Mouse (Mus musculus): Measurements from ENCODE around the gene Qpctl. TPM values are rescaled to one million over a fixed set of nuclear protein-coding genes. Genes with fewer than 3 reads are reported as not detected.

Qpctl gene
- total RNA-seq, 2 experiments from 2014 or later = 4.0 to 4.2 TPM

DNA sequence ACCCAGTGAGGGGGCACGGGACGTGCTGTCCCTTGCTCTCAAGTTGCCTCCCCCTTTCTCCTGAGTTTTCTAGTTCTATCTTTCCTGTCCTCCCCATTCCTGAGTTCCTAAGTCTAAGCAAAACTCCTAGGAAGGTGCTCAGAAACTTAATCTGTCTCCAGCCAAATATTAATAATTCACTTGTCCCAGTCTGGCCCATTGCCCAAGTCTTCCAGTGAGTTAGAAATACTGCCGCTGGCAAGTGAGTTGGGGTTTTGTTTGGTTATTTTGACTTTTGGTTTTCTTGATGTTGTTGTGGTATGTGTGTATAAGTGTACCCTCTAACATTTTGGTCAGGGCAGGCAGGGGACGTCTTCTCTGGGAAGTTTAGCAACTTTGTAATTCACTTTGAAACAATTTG, 27.4 kb downstream of the Qpctl start:
- DNase-seq = no peak

DNA sequence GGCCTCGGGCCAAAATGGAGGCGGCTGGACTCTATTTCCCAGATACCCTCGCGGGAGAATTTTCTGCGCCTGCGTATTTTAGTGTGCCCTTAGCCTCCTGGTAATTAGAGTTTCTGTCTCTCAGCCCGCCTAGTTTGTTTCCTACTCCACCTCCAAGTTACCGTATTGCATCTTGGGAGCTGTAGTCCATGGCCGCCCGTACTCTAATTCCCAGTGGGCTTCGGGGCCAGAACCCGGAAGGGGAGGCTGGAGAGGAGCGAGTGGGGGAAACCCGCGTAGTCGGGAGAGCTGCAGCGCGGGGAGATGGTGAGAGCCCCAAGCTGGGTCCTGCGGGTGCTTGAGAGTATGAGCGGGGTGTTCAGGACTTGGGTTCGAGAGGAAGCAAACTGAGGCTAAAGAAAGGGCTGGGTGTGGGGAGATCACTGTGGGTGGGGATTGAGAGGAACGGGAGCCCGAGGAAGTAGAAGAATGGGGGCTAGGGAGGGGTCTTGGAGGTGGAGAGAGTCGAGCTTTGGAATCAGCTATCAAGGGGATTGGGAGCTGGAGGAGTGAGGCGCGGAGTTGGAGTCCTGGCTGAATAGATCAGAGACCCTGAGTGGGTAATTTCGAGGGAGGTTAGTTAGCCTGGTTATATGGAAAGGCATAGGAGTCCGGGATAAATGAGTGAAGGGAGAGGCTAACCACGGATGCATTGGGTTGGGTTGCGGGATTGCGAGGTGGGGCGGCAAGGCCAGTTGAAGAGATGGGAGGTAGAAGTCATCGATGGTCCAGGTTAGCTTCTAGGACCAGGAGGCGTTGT, 29.3 kb downstream of the Qpctl start, which contains the start of gene Fbxo46:
Gene Fbxo46 (plus strand): TSS at position 229 of the 799 bp plus-strand sequence.
- peak; percentile 96 to 98 for DNase-seq

DNA sequence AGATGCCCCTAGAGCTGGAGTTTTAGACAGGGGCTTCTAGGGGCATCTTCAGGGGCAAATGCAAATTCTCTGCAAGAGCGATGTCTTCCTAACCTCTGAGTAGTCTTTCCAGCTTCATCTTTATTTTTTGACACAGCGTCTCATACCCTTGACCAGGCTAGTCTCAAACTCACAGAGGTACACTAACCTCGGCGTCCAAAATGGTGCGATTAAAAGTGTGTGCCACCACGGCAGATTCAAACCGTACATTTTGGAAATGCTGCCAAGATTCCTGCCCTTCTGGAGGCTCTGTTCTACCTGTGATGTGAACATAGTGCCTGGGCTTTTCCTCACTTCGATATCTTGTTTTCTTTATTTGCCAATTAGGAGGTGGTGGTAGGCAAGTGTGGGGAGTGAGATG, 30.0 kb downstream of the Qpctl start:
- no peak for DNase-seq

DNA sequence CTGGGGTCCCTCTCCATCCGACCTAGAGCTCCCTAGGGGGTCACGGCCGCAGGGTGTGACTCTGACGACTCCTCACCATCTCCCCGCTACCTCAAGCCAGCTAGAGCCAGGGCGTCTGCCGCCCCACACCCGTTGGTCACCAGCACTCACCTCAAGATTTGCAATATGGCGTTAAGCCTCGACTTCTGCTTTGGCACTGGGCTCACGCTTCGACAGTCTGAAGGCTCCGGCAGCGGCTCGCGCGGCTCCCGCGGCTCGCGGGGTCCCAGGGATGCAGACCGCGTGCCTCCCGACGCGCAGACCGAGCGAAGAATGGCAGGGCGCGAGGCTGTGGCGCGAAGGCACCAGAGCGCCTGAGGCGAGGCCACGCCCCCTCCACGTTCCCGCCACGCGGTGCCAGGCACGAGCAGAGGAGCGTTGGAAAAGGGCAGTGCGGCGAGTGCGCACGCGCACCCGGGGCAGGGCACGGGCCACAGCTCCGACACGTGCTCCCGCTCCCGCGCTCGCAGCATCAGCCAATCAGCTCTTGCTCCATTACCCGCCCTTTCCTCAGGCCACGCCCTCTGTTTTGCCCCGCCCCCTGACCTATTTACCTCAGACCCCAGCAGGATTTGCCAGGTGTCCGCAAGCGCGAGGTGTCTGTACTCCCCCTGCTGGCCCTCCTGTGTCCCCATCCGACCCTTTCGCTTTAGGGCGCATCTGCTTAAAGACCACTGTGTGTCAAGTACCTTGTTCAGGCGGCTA, 30.9 kb downstream of the Qpctl start, which contains the start of gene Gm4969:
Gene Gm4969 (minus strand): TSS at position 341 of the 744 bp plus-strand sequence.
- DNase-seq = peak; percentile 36 to 38

DNA sequence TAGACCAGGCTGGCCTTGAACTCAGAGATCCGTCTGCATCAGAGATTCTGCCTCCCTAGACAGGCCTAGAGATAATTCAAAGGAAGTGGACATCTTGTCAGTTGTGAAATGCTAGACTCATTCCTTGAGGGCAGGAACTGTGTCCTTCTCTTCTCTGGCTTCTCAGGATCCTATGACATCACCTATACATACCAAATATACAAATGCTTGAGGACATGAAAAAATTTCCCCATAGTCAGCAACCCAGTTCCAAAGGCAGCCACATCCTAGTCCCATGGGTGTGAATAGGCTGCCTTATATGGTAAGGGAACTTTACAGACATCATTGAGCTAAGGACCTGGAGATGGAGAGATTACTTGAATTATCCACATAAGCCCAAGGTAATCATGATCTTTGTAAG, 39.5 kb downstream of the Qpctl start:
- no peak for DNase-seq

DNA sequence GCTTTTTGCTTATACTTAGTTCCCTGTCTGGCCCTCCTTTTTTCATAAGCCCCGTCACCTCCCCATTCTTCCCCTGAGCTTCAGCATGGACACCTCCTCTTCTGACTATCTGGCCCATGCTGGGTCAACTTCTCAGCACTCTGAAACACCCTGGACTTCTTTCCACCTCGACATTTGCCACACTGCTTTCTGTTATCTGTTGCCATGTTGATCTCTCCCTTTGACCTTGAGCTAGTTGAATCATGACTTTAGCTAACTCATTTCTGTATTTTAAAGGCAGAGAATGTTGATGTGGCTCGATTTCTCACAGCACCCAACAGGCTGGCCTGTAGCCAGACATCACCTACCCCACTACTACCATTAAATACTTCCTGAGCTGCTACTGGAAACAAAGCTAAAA, 41.7 kb downstream of the Qpctl start:
- no peak for DNase-seq

DNA sequence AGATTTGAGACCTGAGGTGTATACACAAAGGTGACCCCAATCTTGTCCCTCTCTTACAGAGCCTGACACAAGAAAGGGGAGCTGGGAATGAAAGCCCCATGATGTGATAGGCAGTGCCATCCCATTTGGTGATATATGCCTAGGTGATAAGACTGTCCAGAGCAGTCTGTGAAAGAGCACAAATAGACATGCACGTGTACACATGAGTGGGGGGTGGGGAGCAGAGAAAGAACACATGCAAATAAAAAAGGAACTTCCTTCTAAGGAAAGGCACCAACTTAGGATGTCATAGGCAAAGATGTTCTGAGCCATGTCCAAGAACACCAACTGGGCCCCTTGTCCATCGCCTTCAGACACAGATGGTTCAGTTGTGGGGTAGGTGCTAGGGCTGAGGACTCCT, 44.6 kb downstream of the Qpctl start:
- no peak for DNase-seq

DNA sequence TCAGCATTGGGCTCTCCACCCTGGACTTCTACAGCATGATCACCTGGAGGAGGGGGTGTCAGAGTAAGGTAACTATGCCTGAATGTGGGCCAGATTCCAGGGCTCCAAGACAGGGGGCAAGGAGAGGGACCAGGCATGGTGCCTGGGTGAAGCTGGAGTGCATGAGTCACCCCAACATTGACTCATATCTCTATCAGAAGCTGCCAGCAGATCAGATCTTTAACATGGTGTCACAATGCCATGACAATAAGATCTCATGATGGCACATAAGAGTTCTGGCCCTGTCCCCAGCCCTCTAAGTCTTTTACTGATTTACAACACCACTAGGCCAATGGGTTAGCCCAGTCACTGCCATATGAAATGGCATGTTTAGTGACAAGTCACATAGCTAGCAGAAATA, 45.4 kb downstream of the Qpctl start:
- no peak for DNase-seq

DNA sequence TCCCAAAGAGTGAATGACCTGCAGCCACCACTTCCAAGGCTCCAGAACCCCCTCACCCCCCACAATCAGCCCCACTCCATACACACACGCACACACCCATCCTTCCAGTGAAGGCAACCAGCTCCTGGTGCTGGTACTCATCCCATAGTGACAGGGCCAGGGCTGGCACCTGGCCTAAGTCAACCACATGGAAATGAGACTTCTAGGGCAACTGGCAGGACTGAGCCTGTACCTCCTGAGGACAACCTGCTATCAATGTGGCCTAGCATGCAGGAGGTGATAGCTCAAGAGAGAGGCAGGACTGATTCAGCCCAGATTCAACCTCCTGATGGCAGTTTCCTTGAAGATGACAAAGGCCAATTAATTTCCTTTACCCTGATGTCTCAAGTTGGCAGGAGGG, 48.8 kb downstream of the Qpctl start:
- DNase-seq = no peak

DNA sequence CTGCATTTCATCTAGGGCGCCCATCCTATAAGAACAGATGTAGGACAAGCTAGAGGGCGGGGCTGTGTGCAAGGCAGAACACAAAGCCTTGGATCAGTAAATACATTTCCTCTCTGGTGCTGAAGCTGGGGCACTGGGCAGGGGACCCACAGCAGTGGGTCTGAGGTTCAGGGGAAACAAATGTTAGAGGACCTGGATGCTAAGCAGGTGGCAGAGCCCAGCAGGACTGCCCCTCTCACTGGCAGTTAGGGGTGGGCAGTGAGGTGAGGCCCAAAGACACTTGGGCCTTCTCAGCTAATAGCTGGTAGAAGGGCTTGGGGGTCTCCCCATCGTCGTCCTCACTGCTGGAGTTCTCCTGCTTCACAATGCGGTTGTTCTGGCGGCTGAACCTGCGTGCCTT, 50.3 kb downstream of the Qpctl start:
- DNase-seq = no peak

DNA sequence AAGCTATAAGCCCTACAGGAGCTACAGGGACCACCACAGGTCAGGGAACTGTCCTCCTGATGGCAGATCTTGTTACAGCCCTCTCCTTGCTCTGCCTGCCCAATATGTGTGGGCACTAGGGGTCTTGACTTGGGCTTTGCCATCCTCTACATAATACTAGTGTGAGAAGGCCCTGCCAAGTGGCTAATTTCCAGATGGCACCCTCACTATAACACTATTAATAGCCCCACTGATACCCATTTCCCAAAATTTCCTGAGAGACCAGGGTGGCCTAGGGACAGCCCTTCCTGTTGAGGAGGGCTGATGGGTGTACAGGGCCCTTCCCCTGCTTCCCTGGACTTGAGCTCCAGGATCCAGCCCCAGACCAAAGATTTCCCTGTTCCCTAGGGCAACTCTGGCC, 51.2 kb downstream of the Qpctl start:
- peak; percentile 66 to 70 for DNase-seq

DNA sequence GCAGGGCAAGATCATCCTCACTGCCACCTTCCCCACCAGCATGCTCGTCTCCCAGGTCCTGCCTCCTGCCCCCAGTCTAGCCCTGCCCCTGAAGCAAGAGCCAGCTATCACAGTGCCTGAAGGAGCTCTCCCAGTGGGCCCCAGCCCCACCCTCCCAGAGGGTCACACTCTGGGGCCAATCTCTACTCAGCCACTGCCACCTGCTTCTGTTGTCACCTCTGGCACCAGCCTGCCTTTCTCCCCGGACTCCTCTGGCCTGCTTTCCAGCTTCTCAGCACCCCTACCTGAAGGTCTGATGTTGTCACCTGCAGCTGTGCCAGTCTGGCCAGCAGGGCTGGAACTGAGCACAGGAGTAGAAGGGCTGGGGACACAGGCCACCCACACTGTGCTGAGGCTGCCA, 51.9 kb downstream of the Qpctl start:
- peak in 1 of 2 experiments; percentile 21 for DNase-seq

DNA sequence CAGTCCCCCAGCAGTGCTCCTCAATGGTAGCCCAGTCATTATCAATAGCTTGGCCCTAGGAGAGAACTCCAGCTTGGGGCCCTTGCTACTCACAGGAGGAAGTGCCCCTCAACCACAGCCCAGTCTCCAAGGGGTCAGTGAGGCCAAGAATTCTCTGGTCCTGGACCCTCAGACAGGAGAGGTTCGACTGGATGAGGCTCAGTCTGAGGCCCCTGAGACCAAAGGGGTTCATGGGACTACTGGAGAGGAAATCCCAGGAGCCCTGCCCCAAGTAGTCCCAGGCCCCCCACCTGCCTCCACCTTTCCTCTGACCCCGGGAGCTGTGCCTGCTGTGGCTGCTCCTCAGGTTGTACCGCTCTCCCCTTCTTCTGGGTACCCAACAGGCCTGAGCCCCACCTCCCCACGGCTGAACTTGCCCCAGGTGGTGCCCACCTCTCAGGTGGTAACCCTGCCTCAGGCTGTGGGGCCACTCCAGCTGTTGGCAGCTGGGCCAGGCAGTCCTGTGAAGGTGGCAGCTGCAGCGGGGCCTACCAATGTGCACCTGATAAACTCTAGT, 52.6 kb downstream of the Qpctl start:
- DNase-seq = no peak

DNA sequence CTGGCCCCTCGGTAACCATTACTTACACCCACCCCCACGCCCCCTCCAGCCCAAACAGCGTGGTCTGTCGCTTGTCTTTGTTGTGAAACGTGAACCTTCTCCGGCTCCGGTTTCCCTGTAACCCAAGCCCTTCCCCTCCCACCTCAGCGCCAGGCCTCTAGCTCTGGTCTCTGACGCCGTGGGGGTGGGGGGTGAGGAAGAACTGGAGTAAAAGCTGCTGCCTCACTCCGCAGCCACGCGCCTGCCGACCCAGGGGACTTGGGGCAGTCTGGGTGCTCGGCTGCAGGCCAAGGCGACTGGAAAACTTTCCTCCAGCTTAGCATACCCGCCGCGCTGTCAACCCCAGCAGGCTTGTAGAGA, 53.4 kb downstream of the Qpctl start:
- peak; percentile 70 to 75 for DNase-seq

DNA sequence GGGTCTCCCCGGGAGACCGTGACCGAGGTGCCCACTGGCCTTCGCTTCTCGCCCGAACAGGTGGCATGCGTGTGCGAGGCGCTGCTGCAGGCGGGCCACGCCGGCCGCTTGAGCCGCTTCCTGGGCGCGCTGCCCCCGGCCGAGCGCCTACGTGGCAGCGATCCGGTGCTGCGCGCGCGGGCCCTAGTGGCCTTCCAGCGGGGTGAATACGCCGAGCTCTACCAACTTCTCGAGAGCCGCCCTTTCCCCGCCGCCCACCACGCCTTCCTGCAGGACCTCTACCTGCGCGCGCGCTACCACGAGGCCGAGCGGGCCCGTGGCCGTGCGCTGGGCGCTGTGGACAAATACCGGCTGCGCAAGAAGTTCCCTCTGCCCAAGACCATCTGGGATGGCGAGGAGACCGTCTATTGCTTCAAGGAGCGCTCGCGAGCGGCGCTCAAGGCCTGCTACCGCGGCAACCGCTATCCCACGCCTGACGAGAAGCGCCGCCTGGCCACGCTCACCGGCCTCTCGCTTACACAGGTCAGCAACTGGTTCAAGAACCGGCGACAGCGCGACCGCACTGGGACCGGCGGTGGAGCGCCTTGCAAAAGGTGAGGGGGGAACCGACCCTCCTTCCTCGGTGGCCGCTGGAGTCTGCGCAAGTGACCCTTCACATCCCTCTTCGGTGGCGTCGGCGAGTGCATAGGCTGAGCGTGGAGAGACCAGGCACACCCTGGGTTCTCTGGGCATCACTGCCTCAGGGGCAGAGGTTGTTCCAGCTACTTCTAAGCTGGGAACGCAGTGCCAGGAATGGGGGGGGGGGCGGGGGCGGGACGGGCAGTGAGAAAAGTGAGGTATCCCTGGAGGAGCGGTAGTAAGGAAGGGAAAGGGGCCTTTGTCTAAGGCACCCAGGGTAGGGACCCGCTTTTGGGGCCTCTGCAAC, 54.0 kb downstream of the Qpctl start:
- DNase-seq = peak; percentile 59 to 65

DNA sequence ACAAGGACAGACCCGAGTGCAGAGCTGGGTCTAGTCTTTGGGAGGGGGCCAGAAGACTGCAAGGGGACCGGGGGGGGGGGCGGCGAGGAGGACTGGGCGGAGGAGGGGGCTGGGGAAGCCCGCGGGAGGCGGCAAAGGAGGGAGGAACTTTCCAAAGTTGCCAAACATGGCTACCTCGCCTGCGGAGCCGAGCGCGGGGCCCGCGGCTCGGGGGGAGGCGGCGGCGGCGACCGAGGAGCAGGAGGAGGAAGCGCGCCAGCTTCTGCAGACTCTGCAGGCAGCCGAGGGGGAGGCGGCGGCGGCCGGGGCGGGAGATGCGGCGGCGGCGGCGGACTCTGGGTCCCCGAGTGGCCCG, 54.6 kb downstream of the Qpctl start, which contains the start of gene Six5:
Gene Six5 (plus strand): TSS at position 124 of the 355 bp plus-strand sequence.
- DNase-seq = no peak

DNA sequence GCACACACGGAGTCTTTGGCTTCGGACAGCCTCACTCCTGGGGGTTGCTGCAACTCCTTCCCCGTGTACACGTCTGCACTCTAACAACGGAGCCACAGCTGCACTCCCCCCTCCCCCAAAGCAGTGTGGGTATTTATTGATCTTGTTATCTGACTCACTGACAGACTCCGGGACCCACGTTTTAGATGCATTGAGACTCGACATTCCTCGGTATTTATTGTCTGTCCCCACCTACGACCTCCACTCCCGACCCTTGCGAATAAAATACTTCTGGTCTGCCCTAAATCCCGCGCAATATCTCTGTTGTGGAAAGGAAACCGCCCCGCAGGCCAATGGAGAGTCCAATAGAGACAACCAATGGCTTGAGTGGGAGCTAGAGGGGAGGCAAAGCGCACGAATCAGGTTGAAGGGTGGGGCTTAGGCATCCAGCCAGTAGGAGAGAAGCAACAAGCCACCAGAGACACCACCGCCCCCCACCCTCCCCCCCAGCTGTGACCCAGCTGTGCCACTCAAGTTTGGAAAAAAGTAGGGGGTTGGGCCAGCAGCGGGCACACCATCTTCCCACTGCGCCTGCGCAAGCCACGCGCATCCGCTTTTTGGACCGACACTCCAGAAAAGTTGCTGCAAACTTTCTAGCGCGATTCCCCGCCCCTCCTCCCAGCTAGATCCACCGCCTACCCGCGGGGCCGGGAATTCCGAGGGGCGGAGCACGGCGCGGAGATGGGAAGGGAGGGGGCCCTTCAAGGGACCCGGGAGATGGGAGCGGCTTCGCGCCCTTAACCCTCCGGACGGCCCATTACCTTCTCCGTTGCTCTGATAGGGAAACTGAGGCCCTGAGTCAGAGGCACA, 55.3 kb downstream of the Qpctl start:
- DNase-seq = peak; percentile 97 to 98

DNA sequence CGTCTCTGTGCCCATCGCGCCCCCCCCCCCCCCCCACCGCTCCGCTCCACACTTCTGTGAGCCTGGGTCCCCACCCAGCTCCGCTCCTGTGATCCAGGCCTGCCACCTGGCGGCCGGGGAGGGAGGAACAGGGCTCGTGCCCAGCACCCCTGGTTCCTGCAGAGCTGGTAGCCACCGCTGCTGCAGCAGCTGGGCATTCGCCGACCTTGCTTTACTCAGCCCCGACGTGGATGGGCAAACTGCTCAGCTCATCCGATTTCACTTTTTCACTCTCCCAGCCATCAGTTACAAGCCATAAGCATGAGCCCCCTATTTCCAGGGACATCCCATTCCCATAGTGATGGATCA, 55.9 kb downstream of the Qpctl start:
- DNase-seq = peak; percentile 91 to 92

DNA sequence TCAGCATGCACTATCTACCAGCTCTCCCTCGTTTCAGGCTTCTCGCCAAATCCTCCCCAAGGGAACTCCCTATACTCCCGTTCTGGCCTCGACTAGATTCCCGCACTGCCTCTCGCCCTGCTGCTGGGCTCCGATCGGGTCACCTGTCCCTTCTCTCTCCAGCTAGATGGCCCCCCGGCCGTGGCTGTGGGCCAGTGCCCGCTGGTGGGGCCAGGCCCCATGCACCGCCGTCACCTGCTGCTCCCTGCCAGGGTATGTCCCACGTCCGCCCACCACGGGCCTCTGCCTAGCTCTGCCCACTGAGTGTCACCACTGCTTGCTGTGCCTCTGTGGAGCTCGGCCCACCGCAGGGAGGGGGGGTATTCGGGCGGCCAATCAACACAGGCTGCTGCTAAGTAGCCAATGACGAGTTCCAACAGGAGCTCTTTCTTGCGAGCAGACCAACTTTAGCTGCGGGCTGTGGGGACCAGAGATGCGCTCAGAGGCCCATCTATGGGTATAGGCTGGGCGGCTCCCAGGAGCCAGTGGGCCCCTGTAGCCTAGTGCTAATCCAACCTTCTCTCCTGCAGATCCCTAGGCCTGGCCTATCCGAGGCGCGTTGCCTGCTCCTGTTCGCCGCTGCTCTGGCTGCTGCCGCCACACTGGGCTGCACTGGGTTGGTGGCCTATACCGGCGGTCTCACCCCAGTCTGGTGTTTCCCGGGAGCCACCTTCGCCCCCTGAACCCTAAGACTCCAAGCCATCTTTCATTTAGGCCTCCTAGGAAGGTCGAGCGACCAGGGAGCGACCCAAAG, 56.5 kb downstream of the Qpctl start:
- DNase-seq = peak; percentile 79 to 81

DNA sequence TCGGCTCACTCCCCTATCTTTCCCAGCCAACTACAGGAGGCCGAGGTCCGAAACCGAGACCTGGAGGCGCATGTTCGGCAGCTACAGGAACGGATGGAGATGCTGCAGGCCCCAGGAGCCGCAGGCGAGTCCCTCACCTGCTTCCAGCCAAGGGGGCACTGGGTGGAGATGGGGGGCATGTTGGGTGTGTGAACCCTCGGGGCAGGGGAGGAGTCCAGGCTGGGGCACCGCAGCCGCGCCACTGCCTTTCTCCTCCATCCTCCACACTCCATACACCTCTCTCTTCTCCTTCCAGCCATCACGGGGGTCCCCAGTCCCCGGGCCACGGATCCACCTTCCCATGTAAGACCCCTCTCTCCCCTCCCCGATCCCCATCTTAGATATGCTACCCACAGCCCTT, 57.2 kb downstream of the Qpctl start:
- DNase-seq = no peak

All from heart, adult 18-20 months (tissue).